Mouse (Mus musculus) adrenal gland, postnatal 36 days (tissue): ENCODE data around the gene Slc25a21. TPM values are rescaled to one million over a fixed set of nuclear protein-coding genes. Genes with fewer than 3 reads are reported as not detected.

ENCODE experiments used
- DNase-seq, 2 experiments: peaks; one replicate each; pipeline ENCODE4 v3.0.0; 2021; ENCODE audit warnings: mixed read lengths in 1 of 2
- total RNA-seq, 2 experiments: library from RNA; stranded (reverse); gene quantifications; 2 replicates each; pipeline ENCODE4 v1.2.3; 2021

Slc25a21 gene
- total RNA-seq, 2 experiments from 2014 or later: 0.26 to 0.69 TPM

DNA sequence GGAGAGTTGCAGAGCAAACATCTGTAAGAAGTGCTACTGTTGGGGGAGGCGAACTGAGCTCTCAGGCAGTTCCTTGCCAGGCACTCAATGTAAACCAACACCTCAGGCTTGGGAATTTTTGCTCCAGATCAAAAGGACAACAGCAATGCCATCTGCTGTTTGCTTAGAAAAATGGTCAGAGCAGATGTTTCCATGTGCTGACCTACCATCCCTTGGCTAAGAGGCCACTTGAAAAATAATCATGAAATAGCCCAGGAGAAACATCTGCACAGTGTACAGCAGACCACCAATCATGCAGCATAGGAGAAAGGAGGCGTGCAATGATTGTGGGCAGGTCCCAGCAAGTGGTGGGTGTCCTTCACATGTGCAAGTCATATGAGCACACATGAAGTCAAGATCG lies 180.9 kb downstream of the Slc25a21 start:
- DNase-seq: no peak

DNA sequence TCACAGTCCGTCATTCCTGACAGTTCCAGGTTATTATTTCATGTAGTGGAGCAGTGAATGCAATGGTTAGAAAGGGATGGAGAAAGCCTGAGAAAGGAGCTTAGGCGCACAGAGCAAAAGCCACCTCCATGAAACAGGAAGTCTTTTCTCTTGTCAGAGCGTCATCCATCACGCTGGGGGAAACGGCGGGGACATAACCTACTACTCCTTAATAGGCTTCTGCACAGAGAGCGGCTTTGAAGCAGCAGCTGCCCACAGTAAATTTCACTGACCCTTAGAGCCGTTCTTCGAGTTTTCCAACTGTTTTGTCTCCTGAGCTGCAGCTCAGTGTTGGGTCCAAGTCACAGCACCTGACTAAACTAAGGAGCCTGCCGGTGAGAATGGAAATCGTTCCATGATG lies 188.3 kb downstream of the Slc25a21 start:
- no peak for DNase-seq

DNA sequence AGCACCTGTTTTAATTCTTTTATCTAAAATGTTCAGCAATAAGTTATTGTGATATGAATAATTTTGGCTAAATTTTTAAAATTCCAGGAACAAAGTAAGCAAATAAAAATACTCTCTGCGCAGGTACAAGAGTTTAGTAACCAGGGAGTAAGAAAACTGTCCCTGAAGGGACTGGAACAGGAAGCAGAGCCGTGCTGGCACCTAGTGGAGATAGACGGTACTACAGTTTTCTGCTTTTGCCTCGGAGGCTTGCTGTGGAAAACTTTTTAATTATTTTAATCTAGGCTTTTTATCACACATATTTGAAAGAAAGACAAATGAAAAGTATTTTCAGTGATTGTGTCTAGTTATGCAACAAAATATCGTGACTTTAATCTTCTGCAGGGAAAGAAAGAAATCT lies 211.2 kb downstream of the Slc25a21 start:
- peak; percentile 48 to 53 for DNase-seq

DNA sequence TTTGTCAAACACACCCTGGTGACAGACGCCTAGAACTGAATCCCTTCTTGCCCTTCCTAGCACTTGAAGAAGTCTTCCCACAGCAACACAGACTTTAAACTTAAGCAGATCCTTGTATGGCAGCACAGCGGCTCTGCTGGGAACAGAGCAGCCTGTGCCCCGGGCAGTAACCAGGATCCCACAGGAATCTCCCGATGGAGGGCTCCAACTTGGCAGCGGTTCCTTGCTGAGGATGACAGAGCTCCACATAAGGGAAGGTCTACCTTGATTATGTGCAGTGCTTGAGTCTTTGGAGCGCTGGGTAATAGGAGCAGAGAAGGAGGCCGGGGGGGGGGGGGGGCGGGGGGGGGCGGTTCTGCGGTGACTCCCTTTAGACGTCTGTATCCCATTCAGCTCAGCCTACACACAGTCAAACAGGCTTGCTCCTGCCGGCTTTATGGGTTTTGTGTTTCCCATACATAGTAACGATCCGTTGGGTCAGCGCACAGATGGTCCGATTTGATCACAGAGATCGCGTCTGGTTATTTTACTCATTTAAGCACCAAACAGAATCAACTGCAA lies 215.1 kb downstream of the Slc25a21 start:
- DNase-seq: no peak

DNA sequence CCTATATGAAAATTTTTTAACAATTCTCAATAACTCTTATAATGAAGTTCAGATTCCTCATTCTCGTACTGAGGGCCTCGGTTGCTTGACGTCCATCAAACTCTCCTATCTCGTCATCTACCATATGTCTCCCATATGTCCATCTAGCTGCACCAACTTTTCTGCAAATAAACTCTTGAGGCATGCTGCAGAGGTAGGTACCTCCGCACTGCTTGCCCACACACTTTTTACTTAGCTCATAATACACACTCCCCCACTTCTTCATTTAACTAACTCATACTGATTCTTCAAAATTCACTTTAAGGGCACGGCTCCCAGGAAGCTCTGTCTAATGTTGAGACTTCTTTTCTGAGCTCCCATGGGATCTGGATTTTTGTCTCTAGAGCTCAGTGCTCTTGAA lies 222.0 kb downstream of the Slc25a21 start:
- no peak for DNase-seq

DNA sequence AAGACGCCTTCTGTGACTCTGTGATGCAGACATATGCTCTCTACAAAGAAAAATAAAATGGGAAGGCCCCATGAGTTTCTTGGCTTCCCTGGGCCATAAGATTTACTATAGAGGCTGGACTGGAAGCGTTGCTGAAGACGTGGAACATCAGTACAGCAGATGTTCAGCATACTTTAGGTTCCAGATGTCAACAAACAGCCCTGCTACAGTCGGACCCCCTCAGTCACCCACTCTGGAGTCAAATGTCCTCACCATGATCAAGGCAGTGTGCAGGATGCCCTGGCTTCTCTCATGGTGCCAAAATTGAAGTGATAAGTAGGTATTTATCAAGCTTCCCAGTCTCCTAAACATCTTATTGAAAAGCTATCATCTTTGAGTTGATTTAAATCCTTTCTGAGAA lies 234.0 kb downstream of the Slc25a21 start:
- DNase-seq: no peak

DNA sequence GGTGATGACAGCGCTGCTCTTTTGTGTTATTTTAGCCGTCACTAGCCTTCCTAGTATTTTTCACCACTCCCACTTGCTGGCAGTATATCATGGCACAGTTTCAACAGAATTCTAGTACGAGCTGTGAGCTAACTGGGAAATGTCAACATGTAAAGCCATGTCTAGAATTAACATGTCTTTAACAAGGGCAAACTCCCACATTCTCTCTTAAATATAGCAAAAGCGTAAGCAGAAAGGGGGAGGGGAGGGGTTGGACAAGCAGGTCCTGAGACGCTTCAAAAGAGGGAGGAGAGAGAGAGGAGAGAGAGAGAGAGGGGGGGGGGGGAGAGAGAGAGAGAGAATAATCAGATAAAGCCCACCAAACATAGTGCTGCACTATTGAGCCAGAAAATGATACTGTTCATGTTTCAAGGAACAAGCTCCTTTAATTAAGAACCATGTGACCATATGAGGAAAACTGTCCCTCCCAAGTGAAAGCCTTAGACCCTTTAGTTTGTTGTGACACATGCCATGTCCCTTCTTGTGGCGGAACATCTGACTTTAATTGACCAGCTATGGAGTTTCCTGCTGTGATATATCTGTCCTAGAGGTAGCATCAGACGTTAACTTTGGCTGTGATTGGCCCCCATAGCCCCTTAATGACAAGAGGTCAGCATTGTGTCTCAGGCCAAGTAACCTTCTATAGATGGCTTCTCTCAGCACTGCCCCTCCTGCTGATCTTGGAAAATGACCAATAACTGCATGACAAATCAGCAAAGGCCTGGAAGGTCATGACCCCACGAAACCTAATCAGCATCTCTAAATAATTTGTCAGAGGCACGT lies 237.8 kb downstream of the Slc25a21 start:
- no peak for DNase-seq

DNA sequence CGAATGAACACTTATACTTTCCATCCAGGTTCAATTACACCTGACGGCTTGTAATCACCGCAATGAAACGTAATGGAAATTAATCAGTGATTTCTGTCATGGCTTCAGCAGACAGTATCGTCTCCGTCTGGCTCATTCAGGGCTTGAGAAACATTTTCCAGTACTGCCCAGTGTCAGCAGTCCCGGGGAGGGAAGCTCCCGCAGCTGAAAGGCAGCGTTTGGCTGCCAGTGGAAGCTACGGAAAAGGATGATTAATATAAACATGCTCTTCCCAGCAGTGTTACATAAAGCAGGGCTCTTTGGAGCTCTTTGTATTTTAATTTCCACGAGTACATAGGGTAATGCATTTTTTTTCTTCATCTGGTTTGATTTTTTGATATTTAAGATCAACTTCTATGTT lies 239.0 kb downstream of the Slc25a21 start:
- DNase-seq: no peak

DNA sequence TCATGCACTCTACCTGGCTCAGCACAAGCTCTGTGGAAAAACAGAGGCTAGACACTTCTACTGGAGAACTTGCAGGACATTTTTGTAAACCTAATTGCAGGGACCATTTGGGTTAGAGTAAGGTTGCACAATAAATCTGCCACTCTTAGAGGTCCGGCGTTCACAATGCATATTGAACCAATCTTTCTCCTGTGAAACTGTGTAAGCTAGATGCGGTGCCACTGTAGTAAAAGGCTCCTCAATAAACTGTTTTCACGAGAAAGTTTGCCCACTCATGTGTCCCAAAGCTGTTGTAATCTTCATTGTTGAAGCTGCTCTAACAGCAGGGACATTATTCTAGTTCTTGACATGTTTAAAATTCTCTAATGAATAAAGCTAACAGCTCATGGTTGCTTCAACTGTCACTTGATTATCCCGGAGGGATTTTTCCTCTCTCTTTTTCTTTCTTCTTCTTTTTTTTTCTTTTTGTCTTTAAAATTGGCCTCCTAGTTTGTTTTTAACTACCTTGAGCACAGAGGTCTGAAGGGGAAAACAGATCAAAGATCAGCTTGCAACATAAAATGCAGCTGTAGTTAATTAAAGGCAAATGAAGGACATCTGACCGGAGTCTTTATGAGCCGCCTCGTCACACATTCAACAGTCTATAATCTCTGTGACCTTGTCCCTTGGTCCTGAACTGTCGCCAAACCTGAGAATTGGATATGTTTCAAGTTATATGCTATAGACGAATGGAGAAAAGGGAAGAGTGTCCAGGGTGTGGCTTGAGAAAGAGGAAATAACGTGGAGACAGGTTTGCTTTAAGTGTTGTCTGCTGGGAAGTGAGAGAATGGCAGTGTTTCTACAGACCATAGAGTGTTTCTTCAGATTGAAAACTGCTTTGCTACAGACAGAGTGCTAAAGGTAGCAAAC lies 245.3 kb downstream of the Slc25a21 start:
- no peak for DNase-seq

DNA sequence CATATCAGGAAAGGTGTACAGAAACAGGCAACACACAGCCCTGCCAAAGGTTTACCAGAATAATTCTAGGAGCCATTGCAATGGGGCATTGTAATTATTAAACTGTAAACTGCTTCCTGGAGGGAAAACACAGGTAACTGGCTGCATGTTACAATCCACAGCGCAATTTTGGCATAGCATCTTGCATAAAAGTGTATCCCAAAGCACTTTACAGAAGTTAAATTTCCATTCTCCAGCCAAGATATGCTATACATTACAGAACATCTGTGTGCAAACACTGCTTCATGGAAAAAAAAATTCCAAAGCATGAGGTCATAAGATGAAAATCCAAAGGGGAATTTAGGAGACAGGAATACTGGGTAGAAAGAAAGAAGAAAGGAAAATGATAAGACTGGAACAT lies 253.0 kb downstream of the Slc25a21 start:
- DNase-seq: no peak

DNA sequence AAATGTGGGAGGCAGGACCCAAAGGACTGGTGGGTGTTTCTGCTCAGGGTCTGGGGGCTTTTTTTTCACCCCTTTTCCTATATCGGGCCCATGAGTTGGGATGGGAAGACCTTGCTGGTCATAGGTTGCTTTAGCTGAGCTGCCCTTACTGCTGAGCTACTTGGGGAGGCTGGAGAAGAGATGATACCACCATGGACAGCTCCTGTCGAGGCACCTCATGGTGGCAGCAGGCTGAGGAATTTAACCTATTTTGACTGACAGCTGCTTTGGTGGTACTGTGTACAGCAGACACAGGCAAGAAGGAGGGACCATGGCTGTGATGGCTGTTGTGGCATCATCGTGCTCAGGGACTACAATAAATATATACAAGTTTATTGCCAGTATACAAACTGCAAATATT lies 256.4 kb downstream of the Slc25a21 start:
- DNase-seq: no peak

DNA sequence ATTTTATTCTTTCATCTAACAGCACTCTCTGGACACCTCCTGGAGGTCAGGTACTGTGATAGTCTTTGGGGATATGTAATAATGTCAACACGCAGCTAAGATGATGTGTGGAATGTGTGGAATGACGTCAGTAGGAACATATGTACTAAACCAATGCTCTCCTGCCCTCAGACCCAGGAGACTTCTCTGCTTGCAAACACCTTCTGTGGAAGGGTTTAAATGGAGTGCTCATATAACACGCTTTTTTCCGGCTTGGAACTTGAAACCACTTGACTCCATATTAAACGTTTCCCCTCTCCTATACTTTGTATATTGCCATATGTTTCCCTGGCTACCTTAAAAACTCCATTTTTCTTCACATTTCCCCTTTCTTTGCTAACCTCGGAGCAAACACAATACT lies 279.1 kb downstream of the Slc25a21 start:
- no peak for DNase-seq

DNA sequence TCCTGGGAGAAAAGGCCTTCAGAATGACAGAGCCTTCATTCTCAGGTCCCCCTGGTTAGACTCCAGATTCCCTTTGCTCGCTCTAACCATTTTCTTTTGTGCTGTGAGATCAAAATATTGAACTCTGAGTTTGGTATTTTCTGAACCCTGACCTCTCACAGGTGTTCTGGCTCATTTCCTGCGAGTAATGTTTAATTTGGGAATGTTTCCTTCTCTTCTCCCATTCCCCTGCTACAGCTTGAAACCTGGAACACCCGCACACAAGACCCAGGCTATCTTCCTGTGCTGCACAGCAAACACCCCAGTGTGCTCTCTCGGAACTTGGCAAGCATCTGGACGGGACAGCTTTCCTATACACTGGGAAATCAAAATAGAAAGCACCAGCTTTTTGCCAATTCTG lies 290.8 kb downstream of the Slc25a21 start:
- no peak for DNase-seq

DNA sequence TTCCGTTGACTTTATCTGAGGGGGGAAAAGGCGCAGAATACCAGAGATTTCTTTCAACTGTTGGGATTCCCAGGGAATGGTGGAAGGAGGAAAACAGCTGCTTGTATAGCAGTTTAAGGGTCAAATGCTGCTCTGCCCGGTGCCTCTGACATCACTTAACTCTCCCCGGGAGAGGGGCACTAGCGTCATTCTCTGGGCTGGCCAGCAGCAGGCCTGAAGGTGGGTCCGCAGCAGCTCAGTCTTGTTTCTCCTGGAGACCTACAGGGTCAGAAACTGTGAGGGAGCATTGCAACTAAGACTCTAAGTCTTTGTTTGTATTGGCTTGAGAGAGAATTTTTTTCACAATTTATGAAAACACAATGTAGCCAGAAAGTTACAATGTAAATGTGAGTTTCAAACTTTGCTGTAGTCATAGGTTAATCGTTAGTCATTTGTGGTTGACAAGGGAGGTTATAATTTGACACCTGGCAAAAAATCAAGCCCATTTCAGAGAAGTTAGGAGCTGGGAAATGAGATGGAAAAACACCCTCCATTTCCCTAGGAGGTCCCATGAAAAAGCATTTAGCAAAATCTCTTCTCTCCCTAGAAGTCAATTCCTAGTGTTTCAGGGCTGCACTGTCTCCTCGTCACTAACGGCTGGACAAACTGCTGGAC lies 291.5 kb downstream of the Slc25a21 start:
- DNase-seq: no peak

DNA sequence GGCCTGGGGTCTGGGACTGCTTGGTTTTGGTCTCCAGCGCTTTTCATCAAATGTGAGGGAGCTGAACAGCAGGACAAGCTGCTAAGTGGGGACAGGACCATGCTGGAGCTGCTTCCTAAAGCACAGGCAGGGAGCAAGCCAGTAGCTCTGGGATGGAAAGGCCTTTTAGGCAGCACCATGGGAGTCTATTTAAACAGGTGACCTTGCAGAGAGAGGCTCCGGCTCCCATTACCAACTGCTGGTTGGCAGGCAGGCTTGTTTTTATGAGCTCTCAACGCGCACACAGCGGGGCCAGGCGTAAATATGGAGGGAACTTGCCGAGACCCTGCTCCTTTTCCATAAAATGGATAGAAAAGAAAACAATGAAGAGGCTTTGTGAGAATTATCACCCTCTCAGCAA lies 292.1 kb downstream of the Slc25a21 start:
- no peak for DNase-seq

DNA sequence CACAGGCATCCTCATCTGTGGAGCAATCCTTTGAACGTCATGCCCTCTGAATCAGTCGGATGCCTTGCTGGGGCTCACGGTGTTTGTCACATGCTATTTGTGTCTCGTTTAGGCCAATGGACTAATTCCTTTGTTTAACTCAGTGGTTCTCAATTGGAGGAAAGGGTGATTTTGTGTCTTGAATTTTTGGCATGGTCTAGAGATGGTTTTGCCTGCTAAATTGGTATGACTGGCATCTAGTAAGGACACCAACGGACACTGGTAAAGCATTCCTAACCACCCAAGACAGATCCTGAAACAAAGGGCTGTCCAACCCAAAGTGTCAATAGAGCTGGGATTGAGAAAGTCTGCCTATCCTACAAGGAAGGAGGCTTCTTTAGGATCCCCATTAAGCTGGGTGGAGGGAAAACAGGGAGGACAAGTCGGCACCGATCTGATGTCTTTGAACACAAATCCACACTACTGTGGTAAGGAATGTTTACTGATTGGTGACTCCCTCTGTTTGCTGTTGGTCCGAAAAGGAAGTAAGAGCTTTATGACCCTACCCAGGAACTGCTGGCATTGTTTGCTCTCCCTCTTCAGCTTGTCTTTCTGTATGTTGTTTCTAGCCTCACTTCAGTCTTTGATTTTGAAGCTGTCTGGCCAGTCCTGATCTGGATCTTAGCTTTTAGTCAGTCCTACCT lies 294.4 kb downstream of the Slc25a21 start:
- no peak for DNase-seq

DNA sequence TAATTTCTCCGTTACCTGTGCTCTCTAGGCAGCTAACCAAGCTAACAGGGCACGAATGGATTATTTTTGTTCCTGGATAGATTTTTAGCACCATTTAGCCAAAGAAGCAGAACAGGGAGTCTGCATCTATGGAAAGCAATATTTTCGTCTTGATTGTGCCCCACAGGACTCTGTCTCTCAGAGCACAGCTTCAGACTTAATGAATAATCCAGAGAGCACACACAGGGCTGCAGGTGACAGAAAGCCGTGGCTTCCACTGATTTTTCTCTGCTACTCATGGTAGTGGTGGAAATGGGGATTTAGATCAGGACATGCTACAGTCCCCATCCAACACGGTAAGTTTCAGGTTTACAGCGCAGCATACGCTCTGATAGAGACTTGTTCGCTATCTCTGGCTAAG lies 299.3 kb downstream of the Slc25a21 start:
- no peak for DNase-seq

DNA sequence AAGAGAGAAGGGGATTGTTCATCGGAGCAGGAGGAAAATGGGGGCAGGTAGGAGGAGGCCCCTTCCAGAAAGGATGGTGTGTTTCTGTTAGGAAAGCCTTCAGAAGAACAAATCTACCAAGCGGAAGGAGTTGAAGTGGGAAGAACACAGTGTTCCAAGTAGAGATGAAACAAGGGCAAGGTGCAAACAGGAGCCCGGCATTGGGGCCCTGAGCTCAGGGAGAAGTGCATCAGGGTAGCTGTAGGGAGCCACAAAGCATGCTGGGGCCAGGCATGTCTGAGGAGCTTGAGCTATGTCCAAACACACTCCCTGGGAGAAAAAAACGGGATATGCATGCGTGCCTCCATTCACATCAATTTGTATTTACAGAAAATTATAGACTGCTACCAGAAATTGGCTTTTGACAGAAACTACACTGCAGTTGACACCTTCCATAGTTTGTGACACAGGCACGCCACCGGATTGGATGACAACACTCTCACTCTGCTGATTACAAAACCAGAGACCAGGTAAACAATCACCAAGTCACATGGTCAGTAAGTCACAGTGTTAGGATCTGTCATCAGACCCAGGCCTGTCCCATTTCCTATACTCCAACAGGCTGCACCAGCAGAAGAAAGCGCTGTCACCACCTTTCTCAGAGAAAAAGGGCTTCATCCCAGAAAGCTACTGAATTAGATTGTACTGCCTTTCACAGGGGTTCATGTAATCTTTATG lies 299.9 kb downstream of the Slc25a21 start:
- no peak for DNase-seq

DNA sequence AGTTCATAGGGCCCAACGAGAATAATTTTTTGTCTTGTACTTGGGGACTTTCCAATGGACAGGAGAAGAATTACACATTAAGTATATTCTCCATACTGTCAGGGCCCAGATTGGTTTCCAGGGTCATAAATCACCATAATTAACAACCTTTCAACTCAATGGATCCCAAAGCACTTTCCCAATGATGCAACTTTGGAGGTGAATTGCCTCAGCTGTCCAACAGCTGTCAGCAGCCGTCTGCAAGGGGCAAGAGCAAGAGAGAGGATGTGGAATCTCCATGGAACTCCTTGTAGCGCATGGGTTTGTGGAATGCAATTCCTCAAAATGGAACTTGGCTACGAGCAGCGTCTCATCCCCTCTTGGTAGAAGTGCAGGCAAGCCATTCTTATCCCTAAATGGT lies 302.3 kb downstream of the Slc25a21 start:
- DNase-seq: no peak

DNA sequence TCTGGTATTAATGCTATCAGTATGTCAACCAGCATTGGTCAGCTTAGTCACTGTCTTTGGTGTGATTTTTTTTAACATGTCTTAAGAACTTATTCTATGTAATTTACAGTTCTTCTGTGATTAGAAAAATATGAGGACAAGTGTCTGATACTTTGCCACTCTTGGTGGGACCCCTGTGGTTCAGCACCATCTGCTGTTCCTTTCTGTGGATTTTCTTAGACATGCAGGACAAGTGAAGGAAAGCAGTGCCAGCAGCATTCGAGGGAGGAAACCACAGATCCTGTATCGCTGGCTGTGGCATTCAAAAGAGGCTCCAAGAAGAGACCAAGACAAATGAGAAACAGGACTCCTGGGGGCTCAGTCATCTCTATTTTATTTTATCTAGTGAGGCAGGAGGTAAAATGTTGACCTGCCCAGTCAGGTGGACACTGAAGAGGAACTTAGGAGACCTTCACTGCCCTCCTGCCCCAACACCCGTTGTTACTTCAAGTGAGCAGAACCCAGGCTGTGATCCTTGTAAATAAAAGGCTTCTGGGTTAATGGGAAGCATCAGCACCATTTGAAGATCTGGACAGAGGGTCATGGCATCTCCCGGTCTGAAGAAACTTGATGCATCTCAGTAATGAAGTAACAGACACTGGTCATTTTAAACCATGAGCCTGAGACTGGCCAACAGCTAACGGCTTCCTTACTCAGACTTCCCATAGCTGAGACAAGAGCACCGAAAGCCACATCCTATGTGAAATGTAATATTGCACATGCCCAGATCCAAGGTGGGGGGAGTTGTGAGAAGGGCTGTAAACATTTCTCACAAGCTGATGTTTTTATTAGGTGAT lies 306.2 kb downstream of the Slc25a21 start:
- no peak for DNase-seq
